Mouse (Mus musculus) embryonic fibroblast, embryonic 13.5 days (primary cell): Measurements from ENCODE around the gene Nsa2.

Experiments
- CTCF ChIP-seq: IDR thresholded peaks from 2 replicates; pipeline ENCODE4 v1.5.1; 2011; ENCODE audit warnings: mild to moderate bottlenecking, control low read depth, low read length, moderate library complexity, borderline replicate concordance; ENCODE audit not compliant: insufficient read depth
- POLR2A ChIP-seq: IDR thresholded peaks from 2 replicates; pipeline ENCODE4 v1.6.1; 2011; ENCODE audit warnings: low read depth, mild to moderate bottlenecking, control low read depth, low read length, moderate library complexity

DNA sequence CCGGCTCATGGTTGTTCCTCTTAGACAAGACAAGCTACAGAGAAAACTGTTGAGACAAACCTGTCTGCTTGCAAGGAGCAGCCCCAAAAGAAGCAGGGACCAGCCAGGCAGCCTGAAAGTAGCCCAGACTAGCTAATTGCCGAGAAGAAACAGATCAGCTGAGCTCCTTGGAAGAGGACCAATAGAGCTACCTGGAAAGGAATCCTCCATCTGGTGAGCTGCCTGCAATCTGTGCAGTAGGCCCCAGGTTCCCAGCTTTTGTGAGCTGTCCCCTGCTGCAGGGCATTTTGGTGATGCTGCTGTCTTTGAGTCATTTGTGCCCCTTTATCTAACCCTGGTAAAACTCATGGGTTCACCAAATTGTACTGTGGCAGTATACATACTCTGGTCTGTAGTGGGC, 57.5 kb downstream of the Nsa2 start:
- no peak for TF ChIP-seq POLR2A
- no peak for TF ChIP-seq CTCF
